Mouse (Mus musculus) bone marrow, adult 2 months (tissue): ENCODE measurements around the gene Med16.

Experiments used
- CTCF ChIP-seq: fragments of 200-500 bp; IDR thresholded peaks from 2 replicates; pipeline ENCODE4 v1.5.1; 2011; ENCODE audit warnings: low read length, control low read depth; ENCODE audit not compliant: control insufficient read depth, insufficient read depth
- POLR2A ChIP-seq: fragments of 200-500 bp; IDR thresholded peaks from 2 replicates; pipeline ENCODE4 v1.6.1; 2011; ENCODE audit warnings: low read depth, mild to moderate bottlenecking, control low read depth, low read length, borderline replicate concordance; ENCODE audit not compliant: control insufficient read depth

GRCm38 (mm10) chr10:79945507-79946234, 36.9 kb upstream of the Med16 start:
- no peak for TF ChIP-seq CTCF
- no peak for TF ChIP-seq POLR2A
